Mouse (Mus musculus): ENCODE measurements around the gene Tgfa. TPM values are rescaled to one million over a fixed set of nuclear protein-coding genes. Genes with fewer than 3 reads are reported as not detected.

Tgfa gene
- polyA plus RNA-seq, 1 experiment from 2014 or later = 1.9 TPM

- DNase-seq (ENCODE audit: low spot score) (no peak), ATAC-seq (replicated peaks; ENCODE audit: low FRiP score) (no peak; the same call in 1 of the 2 replicates)
- no peak overlapping the region for H3K27ac ChIP-seq (ENCODE audit: low read depth, low read length)
- peaks cover 25% of the 10 kb centered on the region for H3K27me3 ChIP-seq (ENCODE audit: control insufficient read depth, insufficient read depth, low read length)
- H3K36me3 ChIP-seq (ENCODE audit: control insufficient read depth, insufficient read depth, low read length) = no peaks in the 10 kb centered on the region
- H3K4me3 ChIP-seq (ENCODE audit: low read depth, low read length) = peak overlapping the region; percentile 56
- no peaks in the 10 kb centered on the region for H3K9me3 ChIP-seq (ENCODE audit: control insufficient read depth, low read length)
- WGBS = 5% methylated on average over 14 of the region's 14 CpGs
- H3K4me1 ChIP-seq (replicated peaks; ENCODE audit: control insufficient read depth, insufficient read depth, low read length) = peaks cover 4% of the 10 kb centered on the region; the same call in 1 of the 2 replicates
- peak overlapping the region; percentile 99 for H3K4me2 ChIP-seq (ENCODE audit: low read depth, low read length, severe bottlenecking)
- peak overlapping the region; percentile 3; the same call in 1 of the 2 replicates for H3K9ac ChIP-seq (ENCODE audit: low read length)
Measured at GRCm38 (mm10) chr6:86196034-86196433, 1.0 kb downstream of the Tgfa start.

- H3K9me3 ChIP-seq (ENCODE audit: control insufficient read depth, low read length) = no peaks in the 10 kb centered on the region
- ATAC-seq (replicated peaks; ENCODE audit: low FRiP score) = no peak
- H3K36me3 ChIP-seq (ENCODE audit: control insufficient read depth, insufficient read depth, low read length) = no peaks in the 10 kb centered on the region
- peaks cover 4% of the 10 kb centered on the region; the same call in 1 of the 2 replicates for H3K4me1 ChIP-seq (replicated peaks; ENCODE audit: control insufficient read depth, insufficient read depth, low read length)
- H3K27me3 ChIP-seq (ENCODE audit: control insufficient read depth, insufficient read depth, low read length) = peaks cover 25% of the 10 kb centered on the region
- no peak overlapping the region for H3K4me2 ChIP-seq (ENCODE audit: low read depth, low read length, severe bottlenecking)
- no peak for DNase-seq (ENCODE audit: low spot score)
- H3K27ac ChIP-seq (ENCODE audit: low read depth, low read length) = no peak overlapping the region
- 45% methylated on average over 11 of the region's 11 CpGs for WGBS
- no peak overlapping the region for H3K9ac ChIP-seq (ENCODE audit: low read length)
- H3K4me3 ChIP-seq (ENCODE audit: low read depth, low read length) = no peak overlapping the region
Measured at GRCm38 (mm10) chr6:86197150-86197862, 2.3 kb downstream of the Tgfa start.

- H3K9me3 ChIP-seq (ENCODE audit: control insufficient read depth, low read length) = no peaks in the 10 kb centered on the region
- H3K27ac ChIP-seq (ENCODE audit: low read depth, low read length) = no peak overlapping the region
- WGBS = 83% methylated on average over 5 of the region's 5 CpGs
- no peak overlapping the region for H3K4me3 ChIP-seq (ENCODE audit: low read depth, low read length)
- H3K27me3 ChIP-seq (ENCODE audit: control insufficient read depth, insufficient read depth, low read length) = peaks cover 12% of the 10 kb centered on the region
- H3K36me3 ChIP-seq (ENCODE audit: control insufficient read depth, insufficient read depth, low read length) = no peaks in the 10 kb centered on the region
- no peak overlapping the region for H3K9ac ChIP-seq (ENCODE audit: low read length)
- ATAC-seq (replicated peaks; ENCODE audit: low FRiP score) = no peak
- no peak for DNase-seq (ENCODE audit: low spot score)
- H3K4me1 ChIP-seq (replicated peaks; ENCODE audit: control insufficient read depth, insufficient read depth, low read length) = 0 out of 2 replicates have a peak, but pooled peaks cover 4% of the 10 kb centered on the region
- no peak overlapping the region for H3K4me2 ChIP-seq (ENCODE audit: low read depth, low read length, severe bottlenecking)
Measured at GRCm38 (mm10) chr6:86200934-86201333, 5.9 kb downstream of the Tgfa start.

- Histone ChIP-seq H3K9me3 (ENCODE audit: control insufficient read depth, low read length) (no peaks in the 10 kb centered on the region), H3K4me2 (ENCODE audit: low read depth, low read length, severe bottlenecking) (no peak overlapping the region), H3K9ac (ENCODE audit: low read length) (no peak overlapping the region), H3K27me3 (ENCODE audit: control insufficient read depth, insufficient read depth, low read length) (no peaks in the 10 kb centered on the region), H3K4me3 (ENCODE audit: low read depth, low read length) (no peak overlapping the region), H3K4me1 (replicated peaks; ENCODE audit: control insufficient read depth, insufficient read depth, low read length) (no peaks in the 10 kb centered on the region), H3K27ac (ENCODE audit: low read depth, low read length) (no peak overlapping the region), H3K36me3 (ENCODE audit: control insufficient read depth, insufficient read depth, low read length) (no peaks in the 10 kb centered on the region)
- ATAC-seq (replicated peaks; ENCODE audit: low FRiP score) = no peak
- no peak for DNase-seq (ENCODE audit: low spot score)
- WGBS = 78% methylated on average over 7 of the region's 7 CpGs
Measured at GRCm38 (mm10) chr6:86203101-86203500, 8.1 kb downstream of the Tgfa start.

- Histone ChIP-seq H3K36me3 (ENCODE audit: control insufficient read depth, insufficient read depth, low read length) (no peaks in the 10 kb centered on the region), H3K4me3 (ENCODE audit: low read depth, low read length) (no peak overlapping the region), H3K4me1 (replicated peaks; ENCODE audit: control insufficient read depth, insufficient read depth, low read length) (0 out of 2 replicates have a peak, but pooled peaks cover 3% of the 10 kb centered on the region), H3K27me3 (ENCODE audit: control insufficient read depth, insufficient read depth, low read length) (no peaks in the 10 kb centered on the region), H3K27ac (ENCODE audit: low read depth, low read length) (no peak overlapping the region), H3K9me3 (ENCODE audit: control insufficient read depth, low read length) (no peaks in the 10 kb centered on the region), H3K9ac (ENCODE audit: low read length) (no peak overlapping the region), H3K4me2 (ENCODE audit: low read depth, low read length, severe bottlenecking) (no peak overlapping the region)
- WGBS = 88% methylated on average over 6 of the region's 6 CpGs
- ATAC-seq (replicated peaks; ENCODE audit: low FRiP score) (no peak), DNase-seq (ENCODE audit: low spot score) (no peak)
Measured at GRCm38 (mm10) chr6:86206014-86206413, 11.0 kb downstream of the Tgfa start.

- ATAC-seq (replicated peaks; ENCODE audit: low FRiP score) = no peak
- H3K4me2 ChIP-seq (ENCODE audit: low read depth, low read length, severe bottlenecking) = no peak overlapping the region
- H3K27me3 ChIP-seq (ENCODE audit: control insufficient read depth, insufficient read depth, low read length) = no peaks in the 10 kb centered on the region
- no peak for DNase-seq (ENCODE audit: low spot score)
- H3K9ac ChIP-seq (ENCODE audit: low read length) = no peak overlapping the region
- WGBS = 91% methylated on average over 12 of the region's 12 CpGs
- H3K9me3 ChIP-seq (ENCODE audit: control insufficient read depth, low read length) = no peaks in the 10 kb centered on the region
- H3K36me3 ChIP-seq (ENCODE audit: control insufficient read depth, insufficient read depth, low read length) = no peaks in the 10 kb centered on the region
- H3K27ac ChIP-seq (ENCODE audit: low read depth, low read length) = no peak overlapping the region
- 0 out of 2 replicates have a peak, but pooled peaks cover 3% of the 10 kb centered on the region for H3K4me1 ChIP-seq (replicated peaks; ENCODE audit: control insufficient read depth, insufficient read depth, low read length)
- H3K4me3 ChIP-seq (ENCODE audit: low read depth, low read length) = no peak overlapping the region
Measured at GRCm38 (mm10) chr6:86206985-86207384, 12.0 kb downstream of the Tgfa start.

- Histone ChIP-seq H3K4me3 (ENCODE audit: low read depth, low read length) (no peak overlapping the region), H3K4me1 (replicated peaks; ENCODE audit: control insufficient read depth, insufficient read depth, low read length) (0 out of 2 replicates have a peak, but pooled peaks cover 3% of the 10 kb centered on the region), H3K27ac (ENCODE audit: low read depth, low read length) (no peak overlapping the region), H3K27me3 (ENCODE audit: control insufficient read depth, insufficient read depth, low read length) (no peaks in the 10 kb centered on the region), H3K9ac (ENCODE audit: low read length) (0 out of 2 replicates have a peak overlapping the region, but pooled peaks have one; percentile 17), H3K36me3 (ENCODE audit: control insufficient read depth, insufficient read depth, low read length) (no peaks in the 10 kb centered on the region), H3K4me2 (ENCODE audit: low read depth, low read length, severe bottlenecking) (peak overlapping the region; percentile 32; the same call in 1 of the 2 replicates), H3K9me3 (ENCODE audit: control insufficient read depth, low read length) (no peaks in the 10 kb centered on the region)
- ATAC-seq (replicated peaks; ENCODE audit: low FRiP score) (no peak), DNase-seq (ENCODE audit: low spot score) (no peak)
- WGBS = 23% methylated on average over 17 of the region's 17 CpGs
Measured at GRCm38 (mm10) chr6:86209133-86210016, 14.4 kb downstream of the Tgfa start.

GRCm38 (mm10) chr6:86210017-86210408 lies 15.0 kb downstream of the Tgfa start:
- Histone ChIP-seq H3K4me3 (ENCODE audit: low read depth, low read length) (no peak overlapping the region), H3K27me3 (ENCODE audit: control insufficient read depth, insufficient read depth, low read length) (no peaks in the 10 kb centered on the region), H3K9ac (ENCODE audit: low read length) (0 out of 2 replicates have a peak overlapping the region, but pooled peaks have one; percentile 17), H3K4me2 (ENCODE audit: low read depth, low read length, severe bottlenecking) (peak overlapping the region; percentile 32; the same call in 1 of the 2 replicates), H3K9me3 (ENCODE audit: control insufficient read depth, low read length) (no peaks in the 10 kb centered on the region), H3K27ac (ENCODE audit: low read depth, low read length) (no peak overlapping the region), H3K4me1 (replicated peaks; ENCODE audit: control insufficient read depth, insufficient read depth, low read length) (0 out of 2 replicates have a peak, but pooled peaks cover 3% of the 10 kb centered on the region), H3K36me3 (ENCODE audit: control insufficient read depth, insufficient read depth, low read length) (no peaks in the 10 kb centered on the region)
- no peak for ATAC-seq (replicated peaks; ENCODE audit: low FRiP score)
- DNase-seq (ENCODE audit: low spot score) = no peak
- 52% methylated on average over 6 of the region's 6 CpGs for WGBS

Measured in forebrain, embryonic 11.5 days (tissue).